Mouse (Mus musculus): ENCODE data around the gene Rabgap1.

DNA sequence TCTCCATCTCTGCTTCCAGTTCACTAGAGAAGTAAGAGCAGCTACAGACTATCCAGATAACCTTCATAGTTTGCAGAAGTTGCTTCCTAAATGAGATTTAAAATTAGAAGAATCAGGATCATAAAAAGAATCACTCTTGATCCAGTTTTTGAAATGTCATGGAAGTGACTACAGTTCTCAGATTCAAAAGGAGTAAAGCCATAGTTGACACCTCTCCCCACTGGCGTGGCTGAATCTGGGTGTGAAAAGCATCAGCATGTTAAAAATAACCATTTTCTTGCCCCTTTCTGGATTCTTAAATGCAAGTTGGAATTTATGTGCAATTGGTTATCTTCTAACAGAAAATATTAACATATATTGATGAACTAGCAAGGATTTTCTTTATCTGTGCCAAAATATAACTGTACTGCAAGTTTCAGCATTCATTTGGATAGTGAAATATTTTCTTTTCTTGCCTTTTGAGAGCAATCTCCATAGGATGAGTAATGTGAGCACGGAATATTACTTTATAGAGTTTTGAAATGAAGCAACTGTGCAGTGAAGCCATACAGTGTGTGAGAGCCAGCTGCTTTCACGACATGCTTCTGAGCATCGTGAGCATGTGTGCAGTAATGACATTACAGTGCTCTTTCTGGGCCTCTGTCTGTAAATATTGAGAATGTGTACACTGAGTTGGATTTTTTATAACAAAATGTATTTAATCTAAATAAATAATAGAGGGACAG, 75.6 kb downstream of the Rabgap1 start:
- TF ChIP-seq CTCF (conservative IDR thresholded peaks at IDR 0.05; ENCODE audit: low read length), result no peak
- no peak for TF ChIP-seq POU5F1 (IDR thresholded peaks at IDR 0.05; ENCODE audit: borderline replicate concordance, low read length)
- no peak for TF ChIP-seq NANOG (IDR thresholded peaks at IDR 0.05; ENCODE audit: borderline replicate concordance, low read length)
